Mouse (Mus musculus): ENCODE measurements at regions not wholly inside any gene's neighbourhood (a gene's known extent, or its start where the extent isn't known, plus 50 kb on each side); places are given as distances from the start of the nearest gene placed in this dataset.

GRCm38 (mm10) chr8:10702248-10702647, 306.0 kb downstream of the Irs2 start:
- TF ChIP-seq CTCF (IDR thresholded peaks at IDR 0.05; ENCODE audit: insufficient read depth, low read length) (no peak), POLR2A (IDR thresholded peaks at IDR 0.05; ENCODE audit: borderline replicate concordance, extremely low read depth, low read depth, low read length) (no peak)

Measured in lung, adult 2 months (tissue).